Mouse (Mus musculus): ENCODE data around the gene Sgpl1.

- TF ChIP-seq POLR2A (IDR thresholded peaks at IDR 0.05; ENCODE audit: borderline replicate concordance, control insufficient read depth, low read depth, low read length) (no peak), CTCF (IDR thresholded peaks at IDR 0.05; ENCODE audit: control insufficient read depth, insufficient read depth, low read length) (no peak)
Measured at GRCm38 (mm10) chr10:61194611-61195010, 47.1 kb upstream of the Sgpl1 start.

Data from bone marrow, adult 2 months (tissue).